Mouse (Mus musculus) brain, embryonic 18.5 days (tissue): ENCODE data around the gene Nedd1.

Experiments used
- DNase-seq: peaks from one replicate; pipeline ENCODE4 v3.0.0-alpha.2; 2012; ENCODE audit warnings: low read depth, low spot score

Nedd1 gene

DNA sequence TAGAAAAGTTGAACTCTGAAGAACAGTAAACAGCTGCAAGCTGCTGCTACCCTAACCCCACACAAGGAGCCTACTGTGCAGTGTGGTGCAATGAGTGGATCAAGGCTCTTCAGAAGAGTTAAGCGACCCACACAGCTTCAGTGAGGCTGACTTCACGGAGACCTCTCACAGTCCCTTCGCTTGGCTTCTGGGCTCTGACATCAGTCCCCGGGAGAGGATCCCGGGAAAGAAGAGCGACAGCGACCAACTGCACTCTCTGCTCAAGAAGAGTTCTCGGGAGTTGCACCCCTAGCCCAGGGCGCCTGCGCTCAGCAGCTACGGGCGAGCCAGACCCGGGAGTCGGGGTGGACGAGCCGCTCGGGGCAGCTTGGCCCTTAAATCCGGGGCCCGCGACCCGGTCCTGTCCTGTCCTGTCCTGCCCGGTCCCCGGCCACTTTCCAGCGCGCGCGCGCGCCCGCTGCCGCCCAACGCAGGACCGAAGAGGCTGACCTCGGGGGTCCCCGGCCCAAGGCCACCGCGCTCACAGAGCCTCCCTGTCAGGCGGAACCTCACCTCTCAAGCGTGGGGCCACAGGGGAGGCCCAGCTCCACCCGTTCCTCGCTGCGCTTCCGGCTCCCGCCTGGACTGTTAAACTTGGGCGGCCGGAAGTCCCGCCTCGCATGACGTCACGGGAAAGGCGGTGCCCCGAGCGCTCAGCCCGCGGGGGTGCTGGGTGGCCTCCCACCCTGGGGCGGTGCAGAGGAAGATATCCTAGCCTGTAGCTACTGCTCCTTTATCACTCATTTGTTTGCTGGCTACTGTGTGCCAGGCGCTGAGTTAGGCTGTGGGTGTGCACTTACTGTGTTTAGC is at the start of gene Nedd1:
Gene Nedd1 (minus strand): TSS at position 650 of the 849 bp plus-strand sequence.
- DNase-seq: peak; percentile 70

DNA sequence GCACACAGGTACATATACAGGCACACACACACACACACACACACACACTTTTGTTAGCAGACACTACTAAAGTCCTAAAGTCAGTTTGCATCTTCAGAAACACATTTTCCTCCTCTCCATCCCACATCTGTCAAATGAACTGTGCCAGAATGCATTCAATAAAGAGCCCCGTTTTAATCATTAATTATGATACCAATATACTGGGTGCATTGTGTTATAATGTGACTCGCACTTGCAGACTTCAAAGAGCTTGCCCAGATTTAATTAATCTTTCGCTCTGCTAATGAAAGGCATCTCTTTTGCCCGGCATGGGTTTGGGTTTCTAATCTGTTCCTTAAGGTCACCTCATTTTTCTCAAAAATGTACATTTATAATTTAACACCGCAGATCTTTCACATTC is 32.1 kb upstream of the Nedd1 start:
- DNase-seq: no peak

DNA sequence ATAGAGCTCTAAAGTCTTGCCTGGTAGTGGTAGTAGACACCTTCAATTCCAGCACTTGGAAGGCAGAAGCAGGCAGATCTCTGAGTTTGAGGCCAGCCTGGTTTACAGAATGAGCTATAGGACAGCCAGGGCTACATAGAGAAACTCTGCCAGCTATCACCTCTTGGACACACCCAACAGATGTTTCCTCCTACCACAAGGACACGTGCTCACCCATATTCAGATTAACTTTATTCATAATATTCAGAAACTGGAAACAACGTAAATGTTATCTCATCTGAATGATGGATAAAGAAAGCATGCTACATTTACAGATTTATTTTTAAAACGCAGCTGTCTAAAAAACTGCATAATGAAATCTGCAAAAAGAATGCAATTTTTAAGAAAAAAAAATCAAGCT is 8.1 kb upstream of the Nedd1 start:
- DNase-seq: no peak

DNA sequence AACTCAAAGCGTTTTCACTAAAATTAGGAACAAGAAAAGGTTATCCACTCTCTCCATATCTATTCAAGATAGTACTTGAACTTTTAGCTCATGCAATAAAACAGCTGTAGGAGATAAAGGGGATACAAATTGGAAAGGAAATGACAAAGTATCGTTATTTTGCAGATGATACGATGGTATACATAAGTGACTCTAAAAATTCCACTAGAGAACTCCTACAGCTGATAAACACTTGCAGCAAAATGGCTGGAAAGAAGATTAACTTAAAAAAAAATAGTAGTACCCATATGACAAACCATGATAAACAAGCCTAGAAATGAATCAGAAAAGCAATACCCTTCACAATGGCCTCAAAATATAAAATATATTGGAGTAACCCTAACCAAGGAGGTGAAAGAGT is 6.5 kb upstream of the Nedd1 start:
- no peak for DNase-seq

DNA sequence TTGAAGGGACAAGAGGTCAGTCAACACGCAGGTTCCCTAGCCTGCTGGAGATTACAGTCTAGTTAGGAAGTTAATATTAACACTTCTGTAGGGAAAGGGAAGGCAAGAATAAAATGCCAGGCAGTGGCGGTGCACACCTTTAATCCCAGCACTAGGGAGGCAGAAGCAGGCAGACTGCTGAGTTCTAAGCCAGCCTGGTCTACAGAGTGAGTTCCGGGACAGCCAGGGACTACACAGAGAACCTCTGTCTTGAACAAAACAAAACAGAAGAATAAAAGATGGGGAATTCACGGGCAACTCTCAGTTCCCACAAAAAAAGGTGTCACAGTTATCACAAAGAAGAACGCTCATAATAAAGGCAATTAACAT is 384 bp upstream of the Nedd1 start:
- DNase-seq: no peak

DNA sequence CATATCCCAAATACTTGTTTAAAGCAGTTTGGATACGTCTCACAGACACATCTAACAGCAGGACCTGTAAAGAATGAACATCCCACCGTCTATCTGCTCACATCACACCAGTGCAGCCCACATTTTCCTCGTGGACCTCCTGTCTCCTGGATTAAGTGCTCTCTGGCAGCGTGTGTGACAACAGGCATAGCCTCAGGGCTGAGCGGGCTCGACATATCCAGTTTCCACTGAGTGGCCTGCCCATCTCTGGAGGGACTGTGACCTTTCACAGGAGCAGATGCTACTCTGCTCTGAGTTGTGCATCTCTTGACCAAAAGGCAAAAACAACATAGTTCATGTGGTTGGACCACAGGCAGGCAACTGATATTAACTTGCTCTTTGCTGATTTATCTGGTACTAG is 23.2 kb downstream of the Nedd1 start:
- no peak for DNase-seq

DNA sequence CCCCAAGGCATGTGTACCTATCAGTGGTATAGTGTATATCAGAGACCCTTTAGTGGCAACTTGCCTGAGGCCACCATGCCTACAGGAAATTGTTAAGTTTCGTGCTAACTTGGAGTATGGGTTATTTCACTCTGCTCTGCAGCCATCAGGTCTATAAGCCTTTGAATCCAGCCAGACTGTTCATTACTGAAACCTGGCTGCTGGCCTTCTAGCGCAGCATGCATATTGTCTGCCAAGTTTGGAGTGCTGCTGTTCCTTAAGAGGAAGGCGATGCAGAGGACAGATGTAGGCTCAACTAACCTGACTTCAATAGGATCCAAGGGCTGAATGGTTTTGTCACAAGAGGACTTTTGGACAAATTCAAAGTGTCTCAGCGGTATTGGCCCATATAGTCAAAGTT is 47.2 kb downstream of the Nedd1 start:
- DNase-seq: no peak

DNA sequence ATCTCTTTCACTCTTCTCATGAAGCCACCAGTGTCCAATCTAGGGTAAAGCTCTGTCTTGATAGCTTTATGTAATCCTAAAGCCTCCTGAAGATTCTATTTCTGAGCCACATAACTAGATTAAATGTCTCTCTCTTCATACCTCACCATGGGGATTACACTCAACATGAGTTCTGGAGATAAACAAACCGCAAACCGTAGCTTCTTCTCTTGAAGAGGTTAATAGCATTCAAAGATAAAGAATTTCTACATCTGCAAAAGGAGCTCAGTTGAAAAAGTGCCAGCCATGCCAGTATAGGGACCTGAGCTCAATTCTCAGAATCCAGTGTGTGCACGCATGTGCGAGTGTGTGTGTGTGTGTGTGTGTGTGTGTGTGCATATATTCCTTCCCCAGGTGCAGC is 50.3 kb downstream of the Nedd1 start:
- no peak for DNase-seq

DNA sequence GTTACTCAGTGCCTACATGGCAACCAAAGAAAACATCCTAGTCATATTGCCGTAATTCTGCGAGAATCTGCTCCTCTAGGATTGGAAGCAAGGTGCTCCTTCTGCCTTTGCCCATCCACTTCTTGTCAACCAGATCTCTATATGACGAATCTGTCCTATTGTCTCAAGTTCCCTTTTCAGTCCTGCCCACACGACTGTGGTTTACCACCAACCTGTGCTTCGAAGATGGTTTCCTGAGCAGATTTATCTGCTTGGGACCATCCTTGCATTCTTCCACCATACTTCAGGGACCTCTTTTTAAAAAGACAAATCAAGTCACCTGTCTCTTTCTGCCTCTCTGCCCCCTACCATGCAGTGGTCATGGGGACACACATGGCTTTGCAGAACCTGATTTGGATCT is 56.9 kb downstream of the Nedd1 start:
- no peak for DNase-seq

DNA sequence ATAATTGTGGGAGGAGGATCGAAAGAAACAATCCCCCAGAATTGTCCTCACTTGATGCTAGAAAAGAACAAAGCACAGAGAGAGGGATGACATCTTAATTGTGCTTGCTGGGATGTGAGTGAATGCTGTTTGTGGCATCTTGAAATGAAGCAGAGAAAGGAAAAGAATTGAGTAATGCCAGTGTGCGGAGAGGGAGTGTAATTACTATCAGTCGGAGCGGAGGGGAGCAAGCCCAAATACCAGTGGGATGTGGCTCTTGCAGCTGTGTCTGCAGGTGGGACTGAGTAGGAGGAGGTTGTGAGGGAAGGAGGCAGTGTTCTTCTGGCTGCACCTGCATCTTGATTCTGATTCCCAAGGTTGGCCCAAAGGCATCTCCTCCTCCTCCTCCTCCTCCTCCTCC is 69.0 kb downstream of the Nedd1 start:
- DNase-seq: no peak

DNA sequence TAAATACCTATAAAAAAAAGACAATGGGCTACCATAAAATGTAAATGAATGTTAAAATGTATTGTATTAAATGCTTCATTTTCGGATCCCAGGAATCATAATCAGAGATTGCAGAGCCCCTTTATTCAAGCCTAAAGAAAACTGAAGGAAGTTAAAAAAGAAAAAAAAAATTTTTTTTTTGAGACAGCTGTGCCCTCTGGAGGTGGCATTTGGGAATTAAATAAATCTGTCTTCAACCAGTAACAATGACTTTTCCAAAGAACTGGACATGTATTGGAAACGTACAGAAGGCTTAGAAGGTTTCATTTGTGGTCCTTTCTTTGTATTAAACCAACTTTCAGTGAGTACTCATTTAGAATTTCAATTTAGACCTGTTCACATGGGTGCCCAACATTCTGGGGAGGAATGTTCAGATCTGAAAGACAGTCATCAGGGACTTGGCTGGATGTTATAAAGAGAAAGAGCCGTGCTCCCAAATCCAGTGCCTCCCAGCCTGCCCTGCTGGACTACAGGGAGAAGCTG is 69.8 kb downstream of the Nedd1 start:
- no peak for DNase-seq

DNA sequence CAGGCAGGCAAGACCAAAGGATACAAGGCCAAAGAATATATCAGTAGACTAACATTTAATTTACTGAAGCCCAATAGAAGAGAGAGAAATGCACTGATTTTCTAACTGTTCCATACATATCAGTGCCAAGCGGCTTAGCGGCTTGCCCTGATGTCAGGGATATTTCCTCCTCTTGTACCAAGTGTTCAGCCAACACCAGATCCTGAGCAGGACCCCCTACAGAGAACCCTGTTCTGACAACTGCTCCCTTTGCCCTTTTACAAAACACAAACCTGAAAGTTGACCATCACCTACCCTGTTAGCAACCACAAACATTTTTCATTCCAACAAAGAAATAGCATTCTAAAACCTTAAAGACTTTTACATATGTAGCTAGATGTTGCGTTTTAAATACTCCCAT is 71.0 kb downstream of the Nedd1 start:
- no peak for DNase-seq

DNA sequence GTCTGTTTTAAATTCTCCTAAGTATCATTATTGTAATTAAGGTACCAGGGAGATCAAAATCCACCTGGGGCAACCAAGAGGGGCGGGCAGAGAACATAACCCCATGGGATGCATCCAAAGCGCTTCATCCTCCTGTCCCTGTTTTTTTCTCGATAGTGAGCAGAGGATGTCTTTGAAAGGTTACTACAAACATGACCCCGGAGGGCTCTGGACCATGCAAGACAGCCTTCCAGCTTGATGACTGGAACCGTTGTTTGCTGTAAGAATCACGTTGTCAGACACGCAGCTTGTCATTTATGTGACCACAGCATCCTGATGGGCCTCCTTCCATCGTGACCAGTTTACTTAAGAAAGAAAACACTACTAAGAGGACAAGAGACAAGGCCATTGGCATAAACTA is 73.1 kb downstream of the Nedd1 start:
- DNase-seq: no peak

DNA sequence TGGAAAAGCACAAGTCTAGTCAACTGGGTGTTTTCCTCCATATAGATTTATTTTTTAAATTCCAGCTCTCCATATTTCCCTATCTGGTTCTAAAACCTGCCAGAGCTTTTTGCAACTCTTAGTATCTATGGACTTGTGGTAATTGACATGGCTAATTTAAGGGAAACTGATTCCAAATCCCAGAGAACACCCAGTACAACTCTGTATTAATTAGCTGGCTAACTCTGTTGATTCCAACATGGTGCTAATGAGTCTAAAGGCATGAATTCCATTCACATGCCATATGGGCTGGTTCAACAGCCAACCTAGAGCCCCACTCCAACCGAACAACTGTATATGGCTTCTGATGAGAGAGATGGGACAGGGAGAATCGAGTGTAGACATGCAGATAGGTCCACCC is 74.5 kb downstream of the Nedd1 start:
- DNase-seq: no peak

DNA sequence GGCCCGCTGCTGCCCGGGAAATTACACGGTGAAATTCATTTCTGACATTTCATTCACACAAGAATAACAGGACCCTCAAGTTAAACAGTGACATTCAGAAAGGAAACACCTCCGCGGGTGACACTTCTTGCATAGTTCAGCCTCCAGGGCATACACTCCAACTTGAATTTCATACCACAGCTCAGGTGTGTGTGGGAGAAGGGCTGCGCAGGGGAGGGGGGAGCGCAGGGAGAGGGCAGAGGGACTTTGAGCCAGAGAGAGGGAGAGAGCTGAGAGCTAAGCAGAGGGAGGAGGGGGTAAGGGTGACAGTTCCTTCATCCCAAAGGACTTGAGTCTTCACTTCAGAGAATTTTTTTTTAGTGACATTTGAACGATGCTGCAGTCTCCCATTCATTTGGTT is 78.2 kb downstream of the Nedd1 start:
- no peak for DNase-seq

DNA sequence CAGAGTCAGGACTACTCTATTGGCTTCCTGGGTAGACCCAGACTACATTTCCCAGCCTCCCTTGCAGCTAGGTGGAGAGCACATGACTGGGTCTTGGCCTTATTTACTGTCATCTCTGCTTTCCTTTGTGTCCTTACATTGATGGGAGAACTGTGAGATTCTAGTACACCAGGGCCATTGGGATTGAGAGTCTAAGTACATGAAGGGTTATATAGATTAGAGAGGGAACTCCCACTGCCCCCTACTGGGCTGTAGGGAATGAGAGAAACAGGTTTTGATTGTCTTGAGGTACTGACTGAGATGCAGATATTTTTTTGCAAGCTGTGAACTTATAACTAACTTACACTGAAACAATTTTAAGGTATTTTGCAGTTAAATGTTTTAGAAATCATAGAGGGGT is 81.2 kb downstream of the Nedd1 start:
- DNase-seq: no peak
